Mouse (Mus musculus) ES-Bruce4 (cell line): Measurements from ENCODE around the gene Fbxo10.
A peak's percentile ranks its signal among the peaks of the same experiment; 100 is the strongest.

Source experiments
- CTCF ChIP-seq: IDR thresholded peaks from one replicate; pipeline ENCODE4 v1.8.1; 2011; ENCODE audit warnings: low read depth, low read length
- EP300 ChIP-seq: IDR thresholded peaks from 2 replicates; pipeline ENCODE4 v1.6.1; 2011; ENCODE audit warnings: low read depth, low read length; ENCODE audit not compliant: insufficient read depth
- POLR2A ChIP-seq: IDR thresholded peaks from one replicate; pipeline ENCODE4 v1.8.1; 2011; ENCODE audit warnings: low read length; ENCODE audit not compliant: insufficient read depth

GRCm38 (mm10) chr4:45012105-45012975, 72.1 kb downstream of the Fbxo10 start, which contains the start of gene Zbtb5:
- peak; percentile 35 for TF ChIP-seq POLR2A
- no peak for TF ChIP-seq CTCF
- no peak for TF ChIP-seq EP300
